Mouse (Mus musculus) urinary bladder, postnatal 0 days (tissue): ENCODE data around the gene Vmn1r58. TPM values are rescaled to one million over a fixed set of nuclear protein-coding genes. Genes with fewer than 3 reads are reported as not detected.

Source experiments
- polyA plus RNA-seq: library from polyadenylated mRNA; unstranded; fragments of >200 nt; fragmentation: Nextera tagmentation; extraction: Ambion mirVana; gene quantifications from 2 replicates; pipeline ENCODE4 v1.2.1, GENCODE M21; 2015

Gene Vmn1r58
- not detected in 2 replicates for polyA plus RNA-seq

DNA sequence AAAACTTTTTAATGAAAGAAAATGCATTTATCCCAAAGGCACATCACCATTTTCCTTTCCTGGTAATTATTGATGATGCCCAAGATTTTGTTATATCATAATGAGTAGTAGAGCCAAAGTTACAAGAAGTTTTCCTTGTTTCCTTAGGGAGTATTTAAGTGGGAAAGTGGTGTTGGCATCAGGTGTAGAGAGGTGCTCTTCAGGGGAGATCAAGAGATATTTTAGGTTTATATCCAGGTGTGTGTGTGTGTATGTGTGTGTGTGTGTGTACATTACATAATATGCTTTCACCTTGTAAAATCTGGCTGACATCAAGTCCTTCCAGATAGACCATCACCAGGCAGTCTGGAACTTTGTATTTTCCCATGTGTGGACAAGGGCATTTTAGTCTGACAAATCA is at the start of gene Vmn1r58:
Gene Vmn1r58, minus strand, starts transcription at position 101 of the 400 bp plus-strand sequence.

DNA sequence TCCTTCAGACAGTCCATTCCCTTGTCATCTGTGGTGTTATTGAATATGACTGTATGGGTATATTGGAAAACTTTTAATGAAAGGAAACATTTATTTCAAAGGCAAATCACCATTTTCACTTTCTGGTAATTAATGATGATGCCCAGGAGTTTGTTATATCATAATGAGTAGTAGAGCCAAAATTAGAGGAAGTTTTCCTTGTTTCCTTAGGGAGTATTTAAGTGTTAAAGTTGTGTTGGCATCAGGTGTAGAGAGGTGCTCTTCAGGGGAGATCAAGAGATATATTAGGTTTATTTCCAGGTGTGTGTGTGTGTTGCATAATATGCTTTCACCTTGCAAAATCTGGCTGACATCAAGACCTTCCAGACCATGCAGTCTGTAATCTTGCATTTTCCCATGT is 43.5 kb upstream of the Vmn1r58 start, which contains the start of gene Vmn1r59:
Gene Vmn1r59, minus strand, starts transcription at position 101 of the 400 bp plus-strand sequence.

Other genes starting within 250 kb of the Vmn1r58 start
- gene Vmn1r56, start 216.6 kb downstream of the Vmn1r58 start, polyA plus RNA-seq = not detected in 2 replicates
- gene Vmn1r57, start 194.9 kb downstream of the Vmn1r58 start, polyA plus RNA-seq = not detected in 2 replicates
- not detected in 2 replicates for gene Gm5065, start 62.9 kb downstream of the Vmn1r58 start, polyA plus RNA-seq
- gene Nlrp2, start 62.4 kb downstream of the Vmn1r58 start, polyA plus RNA-seq = not detected in 2 replicates
- not detected in 2 replicates for gene Vmn1r59, start 43.4 kb upstream of the Vmn1r58 start, polyA plus RNA-seq
- gene Vmn2r28, start 80.6 kb upstream of the Vmn1r58 start, polyA plus RNA-seq = not detected in 2 replicates
- gene Vmn1r60, start 133.9 kb upstream of the Vmn1r58 start, polyA plus RNA-seq = not detected in 2 replicates
- not detected in 2 replicates for gene Vmn1r61, start 199.9 kb upstream of the Vmn1r58 start, polyA plus RNA-seq